Mouse (Mus musculus): ENCODE results near the gene Mfsd4b5. TPM values are rescaled to one million over a fixed set of nuclear protein-coding genes. Genes with fewer than 3 reads are reported as not detected.
"Not testable (repeated sequence)": the region's sequence is repeated elsewhere in the genome, so short reads cannot be mapped to it uniquely, and the experiment has no call there.

Mfsd4b5 gene
- polyA plus RNA-seq, 1 experiment from 2014 or later: 0.16 TPM

- H3K27me3 ChIP-seq (ENCODE audit: control insufficient read depth, insufficient read depth, low read length): 0 out of 2 replicates have a peak, but pooled peaks cover 4% of the 10 kb centered on the region
- no peak overlapping the region for H3K4me2 ChIP-seq (ENCODE audit: low read depth, low read length)
- no peaks in the 10 kb centered on the region for H3K9me3 ChIP-seq (ENCODE audit: control insufficient read depth, low read length)
- H3K4me3 ChIP-seq (ENCODE audit: low read depth, low read length): no peak overlapping the region
- no peak overlapping the region for H3K9ac ChIP-seq (replicated peaks; ENCODE audit: low read depth, low read length)
- WGBS: 58% methylated on average over 4 of the region's 4 CpGs
- no peak for ATAC-seq (ENCODE audit: low read depth)
- no peak overlapping the region for H3K27ac ChIP-seq (ENCODE audit: low read depth, low read length)
- H3K4me1 ChIP-seq (ENCODE audit: control insufficient read depth, insufficient read depth, low read length): no peaks in the 10 kb centered on the region
- H3K36me3 ChIP-seq (ENCODE audit: control insufficient read depth, insufficient read depth, low read length): no peaks in the 10 kb centered on the region
These were observed 28.2 kb downstream of the Mfsd4b5 start for GRCm38 (mm10) chr10:39958266-39958665.

- ATAC-seq (ENCODE audit: low read depth): no peak
- no peak overlapping the region for H3K9ac ChIP-seq (replicated peaks; ENCODE audit: low read depth, low read length)
These were observed 30.0 kb downstream of the Mfsd4b5 start for GRCm38 (mm10) chr10:39956340-39956878.

GRCm38 (mm10) chr10:39955163-39955562 lies 31.3 kb downstream of the Mfsd4b5 start:
- Histone ChIP-seq H3K4me3 (ENCODE audit: low read depth, low read length) (no peak overlapping the region), H3K4me1 (ENCODE audit: control insufficient read depth, insufficient read depth, low read length) (no peaks in the 10 kb centered on the region), H3K4me2 (ENCODE audit: low read depth, low read length) (no peak overlapping the region), H3K27me3 (ENCODE audit: control insufficient read depth, insufficient read depth, low read length) (0 out of 2 replicates have a peak, but pooled peaks cover 4% of the 10 kb centered on the region), H3K9me3 (ENCODE audit: control insufficient read depth, low read length) (no peaks in the 10 kb centered on the region), H3K9ac (replicated peaks; ENCODE audit: low read depth, low read length) (no peak overlapping the region), H3K36me3 (ENCODE audit: control insufficient read depth, insufficient read depth, low read length) (no peaks in the 10 kb centered on the region), H3K27ac (ENCODE audit: low read depth, low read length) (no peak overlapping the region)
- 87% methylated on average over 2 of the region's 2 CpGs for WGBS
- no peak for ATAC-seq (ENCODE audit: low read depth)

More at GRCm38 (mm10) chr10:39956340-39956878, 30.0 kb downstream of the Mfsd4b5 start:
- H3K27ac ChIP-seq (ENCODE audit: low read depth, low read length): no peak overlapping the region
- H3K4me1 ChIP-seq (ENCODE audit: control insufficient read depth, insufficient read depth, low read length): no peaks in the 10 kb centered on the region
- 0 out of 2 replicates have a peak, but pooled peaks cover 4% of the 10 kb centered on the region for H3K27me3 ChIP-seq (ENCODE audit: control insufficient read depth, insufficient read depth, low read length)
- H3K9me3 ChIP-seq (ENCODE audit: control insufficient read depth, low read length): no peaks in the 10 kb centered on the region
- WGBS: 72% methylated on average over 2 of the region's 2 CpGs
- no peaks in the 10 kb centered on the region for H3K36me3 ChIP-seq (ENCODE audit: control insufficient read depth, insufficient read depth, low read length)
- H3K4me2 ChIP-seq (ENCODE audit: low read depth, low read length): no peak overlapping the region
- H3K4me3 ChIP-seq (ENCODE audit: low read depth, low read length): no peak overlapping the region

- Histone ChIP-seq H3K9ac (replicated peaks; ENCODE audit: low read depth, low read length) (no peak overlapping the region), H3K27ac (ENCODE audit: low read depth, low read length) (no peak overlapping the region), H3K4me3 (ENCODE audit: low read depth, low read length) (no peak overlapping the region), H3K27me3 (ENCODE audit: control insufficient read depth, insufficient read depth, low read length) (no peaks in the 10 kb centered on the region), H3K36me3 (ENCODE audit: control insufficient read depth, insufficient read depth, low read length) (no peaks in the 10 kb centered on the region), H3K9me3 (ENCODE audit: control insufficient read depth, low read length) (no peaks in the 10 kb centered on the region), H3K4me2 (ENCODE audit: low read depth, low read length) (no peak overlapping the region), H3K4me1 (ENCODE audit: control insufficient read depth, insufficient read depth, low read length) (no peaks in the 10 kb centered on the region)
- 89% methylated on average over 2 of the region's 2 CpGs for WGBS
- ATAC-seq (ENCODE audit: low read depth): no peak
These were observed 37.0 kb downstream of the Mfsd4b5 start for GRCm38 (mm10) chr10:39949377-39949954.

- H3K4me1 ChIP-seq (ENCODE audit: control insufficient read depth, insufficient read depth, low read length); H3K4me2 ChIP-seq (ENCODE audit: low read depth, low read length); H3K9me3 ChIP-seq (ENCODE audit: control insufficient read depth, low read length); H3K27ac ChIP-seq (ENCODE audit: low read depth, low read length); H3K36me3 ChIP-seq (ENCODE audit: control insufficient read depth, insufficient read depth, low read length); H3K27me3 ChIP-seq (ENCODE audit: control insufficient read depth, insufficient read depth, low read length); H3K4me3 ChIP-seq (ENCODE audit: low read depth, low read length); H3K9ac ChIP-seq (replicated peaks; ENCODE audit: low read depth, low read length); ATAC-seq (ENCODE audit: low read depth): not testable (repeated sequence)
- WGBS: 82% methylated on average over 3 of the region's 3 CpGs
These were observed 39.3 kb downstream of the Mfsd4b5 start for GRCm38 (mm10) chr10:39947195-39947594.

GRCm38 (mm10) chr10:39936553-39936952 lies 49.9 kb downstream of the Mfsd4b5 start:
- 83% methylated on average over 7 of the region's 7 CpGs for WGBS

GRCm38 (mm10) chr10:39926616-39927139 lies 59.8 kb downstream of the Mfsd4b5 start, which contains the start of gene Mfsd4b2:
Gene Mfsd4b2, minus strand, starts transcription at chr10:39926923.
- H3K36me3 ChIP-seq (ENCODE audit: control insufficient read depth, insufficient read depth, low read length): no peaks in the 10 kb centered on the region
- no peaks in the 10 kb centered on the region for H3K4me1 ChIP-seq (ENCODE audit: control insufficient read depth, insufficient read depth, low read length)
- no peak within 1 kb of the TSS for H3K27ac ChIP-seq (ENCODE audit: low read depth, low read length)
- H3K9me3 ChIP-seq (ENCODE audit: control insufficient read depth, low read length): no peaks in the 10 kb centered on the region
- H3K27me3 ChIP-seq (ENCODE audit: control insufficient read depth, insufficient read depth, low read length): peaks cover 9% of the 10 kb centered on the region
- WGBS: 1% methylated on average over 39 of the region's 41 CpGs
- H3K4me2 ChIP-seq (ENCODE audit: low read depth, low read length): peak within 1 kb of the TSS; percentile 75
- H3K4me3 ChIP-seq (ENCODE audit: low read depth, low read length): peak within 1 kb of the TSS; percentile 35
- H3K9ac ChIP-seq (replicated peaks; ENCODE audit: low read depth, low read length): peak within 1 kb of the TSS; percentile 39
- ATAC-seq (ENCODE audit: low read depth): peak; percentile 56

More at GRCm38 (mm10) chr10:39936553-39936952, 49.9 kb downstream of the Mfsd4b5 start:
- Histone ChIP-seq H3K9me3 (ENCODE audit: control insufficient read depth, low read length) (no peaks in the 10 kb centered on the region), H3K36me3 (ENCODE audit: control insufficient read depth, insufficient read depth, low read length) (no peaks in the 10 kb centered on the region), H3K9ac (replicated peaks; ENCODE audit: low read depth, low read length) (no peak overlapping the region), H3K4me3 (ENCODE audit: low read depth, low read length) (no peak overlapping the region), H3K27me3 (ENCODE audit: control insufficient read depth, insufficient read depth, low read length) (no peaks in the 10 kb centered on the region), H3K4me1 (ENCODE audit: control insufficient read depth, insufficient read depth, low read length) (no peaks in the 10 kb centered on the region), H3K27ac (ENCODE audit: low read depth, low read length) (no peak overlapping the region), H3K4me2 (ENCODE audit: low read depth, low read length) (no peak overlapping the region)
- no peak for ATAC-seq (ENCODE audit: low read depth)

GRCm38 (mm10) chr10:39924556-39924955 lies 61.9 kb downstream of the Mfsd4b5 start:
- not testable (repeated sequence) for H3K4me2 ChIP-seq (ENCODE audit: low read depth, low read length); H3K27ac ChIP-seq (ENCODE audit: low read depth, low read length); H3K9ac ChIP-seq (replicated peaks; ENCODE audit: low read depth, low read length); H3K36me3 ChIP-seq (ENCODE audit: control insufficient read depth, insufficient read depth, low read length); H3K4me3 ChIP-seq (ENCODE audit: low read depth, low read length); H3K4me1 ChIP-seq (ENCODE audit: control insufficient read depth, insufficient read depth, low read length); ATAC-seq (ENCODE audit: low read depth); H3K27me3 ChIP-seq (ENCODE audit: control insufficient read depth, insufficient read depth, low read length); H3K9me3 ChIP-seq (ENCODE audit: control insufficient read depth, low read length)
- WGBS: 75% methylated on average over 8 of the region's 8 CpGs

GRCm38 (mm10) chr10:39912616-39913015 lies 73.8 kb downstream of the Mfsd4b5 start:
- H3K4me3 ChIP-seq (ENCODE audit: low read depth, low read length): no peak overlapping the region
- no peaks in the 10 kb centered on the region for H3K9me3 ChIP-seq (ENCODE audit: control insufficient read depth, low read length)
- H3K27me3 ChIP-seq (ENCODE audit: control insufficient read depth, insufficient read depth, low read length): no peaks in the 10 kb centered on the region
- no peak overlapping the region for H3K27ac ChIP-seq (ENCODE audit: low read depth, low read length)
- no peak for ATAC-seq (ENCODE audit: low read depth)
- H3K36me3 ChIP-seq (ENCODE audit: control insufficient read depth, insufficient read depth, low read length): no peaks in the 10 kb centered on the region
- H3K4me1 ChIP-seq (ENCODE audit: control insufficient read depth, insufficient read depth, low read length): no peaks in the 10 kb centered on the region
- no peak overlapping the region for H3K4me2 ChIP-seq (ENCODE audit: low read depth, low read length)
- no peak overlapping the region for H3K9ac ChIP-seq (replicated peaks; ENCODE audit: low read depth, low read length)
